Mouse (Mus musculus): ENCODE measurements around the gene Cenpf. TPM values are rescaled to one million over a fixed set of nuclear protein-coding genes. Genes with fewer than 3 reads are reported as not detected.

Gene Cenpf
- total and polyA plus RNA-seq, 3 experiments: 16.5 to 28.2 (median 21.5) TPM

DNA sequence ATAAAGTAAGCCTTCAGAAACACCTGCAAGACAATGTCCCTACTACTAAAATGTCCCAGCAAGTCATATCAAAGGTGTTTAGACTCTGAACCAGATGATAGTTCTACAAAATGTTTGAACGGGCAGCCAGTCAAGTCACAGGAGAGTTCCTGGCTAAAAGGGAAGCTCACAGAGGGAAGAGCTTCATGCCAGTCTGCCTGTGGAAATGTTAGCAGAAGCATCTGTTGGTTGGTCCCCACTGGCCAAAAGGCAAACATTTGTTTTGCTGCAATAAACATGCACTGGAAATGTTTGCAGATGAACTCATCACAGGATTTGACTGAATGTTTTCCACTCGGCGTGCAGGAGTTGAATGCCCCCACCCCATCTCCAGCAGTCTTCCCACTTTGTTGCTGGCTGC, 21.9 kb downstream of the Cenpf start:
- Histone ChIP-seq H3K4me3 (replicated peaks in 1 of 3; ENCODE audit: low read depth in 2 of 3, low read length in 2 of 3, poor library complexity in 1 of 3) (no peak overlapping the region), H3K36me3 (replicated peaks in 1 of 2; ENCODE audit: control insufficient read depth in 1 of 2, insufficient read depth in 1 of 2, low read length in 1 of 2) (peaks cover 45 to 79% of the 10 kb centered on the region in 2 experiments)
- dilution Hi-C loops (cut with MboI; ENCODE audit: extremely low pct_ligation_motif_present, extremely low pct_unique_long_range_greater_than_20kb, low sequenced_read_pairs): no loop called here

DNA sequence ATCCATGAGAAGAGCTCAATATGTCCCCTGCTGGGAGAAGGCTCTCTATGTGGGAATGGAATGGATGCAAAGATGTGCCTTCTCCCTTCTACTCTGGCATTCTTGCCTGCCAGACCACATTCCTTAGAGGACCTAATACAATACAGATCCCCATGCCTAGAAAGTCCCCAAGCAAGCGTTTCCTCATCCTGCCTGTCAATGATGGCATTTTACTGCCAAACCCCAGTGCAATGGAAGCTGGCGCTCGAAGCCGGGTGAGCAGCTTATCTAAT, 23.1 kb downstream of the Cenpf start:
- Histone ChIP-seq H3K27me3 (replicated peaks) (no peaks in the 10 kb centered on the region), H3K9ac (ENCODE audit: insufficient read depth, low read depth) (no peak overlapping the region), H3K9me3 (replicated peaks; ENCODE audit: low read length) (no peaks in the 10 kb centered on the region), H3K4me3 (replicated peaks in 1 of 3; ENCODE audit: low read depth in 2 of 3, low read length in 2 of 3, poor library complexity in 1 of 3) (no peak overlapping the region), H3K4me2 (ENCODE audit: insufficient read depth, low read depth, poor library complexity, severe bottlenecking) (no peak overlapping the region), H3K4me1 (ENCODE audit: control insufficient read depth in 1 of 2, insufficient read depth in 2 of 2) (no peaks in the 10 kb centered on the region), H3K27ac (ENCODE audit: insufficient read depth, low read depth) (no peak overlapping the region), H3K36me3 (replicated peaks in 1 of 2; ENCODE audit: control insufficient read depth in 1 of 2, insufficient read depth in 1 of 2, low read length in 1 of 2) (peaks cover 39 to 74% of the 10 kb centered on the region in 2 experiments), H3K79me2 (replicated peaks; ENCODE audit: control insufficient read depth, extremely low read depth, insufficient read depth, poor library complexity, severe bottlenecking) (no peaks in the 10 kb centered on the region; the same call in 1 of the 2 replicates)
- no peak for DNase-seq (ENCODE audit: extremely low read depth)
- dilution Hi-C loops (cut with MboI; ENCODE audit: extremely low pct_ligation_motif_present, extremely low pct_unique_long_range_greater_than_20kb, low sequenced_read_pairs) (no loop called here), in situ Hi-C loops (cut with MboI; ENCODE audit: low pct_ligation_motif_present, low pct_unique_long_range_greater_than_20kb, low sequenced_read_pairs) (no loop called here)
- TF ChIP-seq POLR2A (IDR thresholded peaks at IDR 0.05; ENCODE audit: low read depth, low read length) (no peak), PAX5 (IDR thresholded peaks at IDR 0.05; ENCODE audit: low read length) (no peak), UBTF (IDR thresholded peaks at IDR 0.05; ENCODE audit: low read depth, low read length) (no peak), MYC (IDR thresholded peaks at IDR 0.05; ENCODE audit: low read depth, low read length) (no peak), ZNF384 (IDR thresholded peaks at IDR 0.05; ENCODE audit: low read depth, low read length) (no peak), TBP (conservative IDR thresholded peaks at IDR 0.05; ENCODE audit: low read depth, low read length) (no peak), JUND (conservative IDR thresholded peaks at IDR 0.05; ENCODE audit: low read depth, low read length) (no peak), MAFK (IDR thresholded peaks at IDR 0.05; ENCODE audit: insufficient replicate concordance, low read length) (no peak), IRF4 (IDR thresholded peaks at IDR 0.05; ENCODE audit: low read depth, low read length) (no peak), ETS1 (conservative IDR thresholded peaks at IDR 0.05; ENCODE audit: low read depth, low read length) (no peak), ZKSCAN1 (IDR thresholded peaks at IDR 0.05; ENCODE audit: borderline replicate concordance, low read depth, low read length) (no peak), HCFC1 (IDR thresholded peaks at IDR 0.05; ENCODE audit: low read depth, low read length) (no peak), MAZ (IDR thresholded peaks at IDR 0.05; ENCODE audit: low read depth, low read length) (no peak), CTCF (conservative IDR thresholded peaks at IDR 0.05 in 1 of 2, IDR thresholded peaks at IDR 0.05 in 1 of 2; ENCODE audit: low read depth in 2 of 2, low read length in 2 of 2) (no peak), GABPA (IDR thresholded peaks at IDR 0.05; ENCODE audit: insufficient replicate concordance, low read depth, low read length) (no peak)

More for the DNA sequence above, 21.9 kb downstream of the Cenpf start:
- Histone ChIP-seq H3K4me2 (ENCODE audit: insufficient read depth, low read depth, poor library complexity, severe bottlenecking) (no peak overlapping the region), H3K4me1 (ENCODE audit: control insufficient read depth in 1 of 2, insufficient read depth in 2 of 2) (no peaks in the 10 kb centered on the region), H3K27ac (ENCODE audit: insufficient read depth, low read depth) (no peak overlapping the region), H3K9ac (ENCODE audit: insufficient read depth, low read depth) (no peak overlapping the region), H3K79me2 (replicated peaks; ENCODE audit: control insufficient read depth, extremely low read depth, insufficient read depth, poor library complexity, severe bottlenecking) (no peaks in the 10 kb centered on the region; the same call in 1 of the 2 replicates), H3K27me3 (replicated peaks) (no peaks in the 10 kb centered on the region), H3K9me3 (replicated peaks; ENCODE audit: low read length) (no peaks in the 10 kb centered on the region)
- no peak for TF ChIP-seq SMC3 (IDR thresholded peaks at IDR 0.05; ENCODE audit: low read depth, low read length)
- no peak for TF ChIP-seq ZC3H11A (IDR thresholded peaks at IDR 0.05; ENCODE audit: low read depth, low read length)
- no peak for TF ChIP-seq RAD21 (IDR thresholded peaks at IDR 0.05; ENCODE audit: low read depth, low read length)
- TF ChIP-seq JUND (conservative IDR thresholded peaks at IDR 0.05; ENCODE audit: low read depth, low read length): no peak
- no peak for TF ChIP-seq ZMIZ1 (IDR thresholded peaks at IDR 0.05; ENCODE audit: low read depth, low read length)
- no peak for TF ChIP-seq MYC (IDR thresholded peaks at IDR 0.05; ENCODE audit: low read depth, low read length)
- no peak for TF ChIP-seq TBP (conservative IDR thresholded peaks at IDR 0.05; ENCODE audit: low read depth, low read length)
- no peak for TF ChIP-seq USF1 (IDR thresholded peaks at IDR 0.05; ENCODE audit: low read depth, low read length)
- no peak for TF ChIP-seq BHLHE40 (IDR thresholded peaks at IDR 0.05; ENCODE audit: low read depth, low read length)
- no peak for TF ChIP-seq IRF4 (IDR thresholded peaks at IDR 0.05; ENCODE audit: low read depth, low read length)
- no peak for TF ChIP-seq CTCF (conservative IDR thresholded peaks at IDR 0.05 in 1 of 2, IDR thresholded peaks at IDR 0.05 in 1 of 2; ENCODE audit: low read depth in 2 of 2, low read length in 2 of 2)
- TF ChIP-seq TCF12 (IDR thresholded peaks at IDR 0.05; ENCODE audit: low read depth, low read length): no peak
- no peak for TF ChIP-seq E2F4 (IDR thresholded peaks at IDR 0.05; ENCODE audit: insufficient replicate concordance, low read depth, low read length)
- TF ChIP-seq USF2 (conservative IDR thresholded peaks at IDR 0.05; ENCODE audit: low read depth, low read length): no peak
- in situ Hi-C loops (cut with MboI; ENCODE audit: low pct_ligation_motif_present, low pct_unique_long_range_greater_than_20kb, low sequenced_read_pairs): no loop called here
- DNase-seq (ENCODE audit: extremely low read depth): no peak

Measured in CH12.LX (cell line).